ENCODE assay signal across 22 mouse cellular contexts in genomic region chr1:155750517-155751178, GRCm38 (mm10). TPM values are rescaled to one million over a fixed set of nuclear protein-coding genes. Genes with fewer than 3 reads are reported as not detected.
DNase-seq lines count a peak whose midpoint lies in the region; ATAC-seq and TF ChIP-seq lines count a peak whose summit lies in the region.
"Had no signal": no experiment of that assay in that cellular context is flagged by ENCODE, and none has a peak within 500 bp of the region (broad histone marks: within the 10 kb centered on the region; RNA-seq: fewer than 3 reads in every experiment).

No protein-coding gene starts in this region.

- peaks cover 75% of the 10 kb centered on the region for H3K27me3 ChIP-seq in kidney, embryonic 14.5 days (ENCODE audit: control insufficient read depth, insufficient read depth, low read length)
- peaks cover 95% of the 10 kb centered on the region for H3K27me3 ChIP-seq in midbrain, embryonic 13.5 days
- H3K27me3 ChIP-seq in midbrain, postnatal 0 days (ENCODE audit: insufficient read depth, low read length) = peaks cover 89% of the 10 kb centered on the region
- H3K27me3 ChIP-seq in cerebellum, adult 2 months (ENCODE audit: control insufficient read depth, insufficient read depth, low read length) = no peaks in the 10 kb centered on the region; the same call in 1 of the 2 replicates

- peaks cover 6% of the 10 kb centered on the region; the same call in 1 of the 2 replicates for H3K4me1 ChIP-seq in kidney, embryonic 14.5 days (ENCODE audit: control insufficient read depth, insufficient read depth, low read length)
- H3K4me1 ChIP-seq in midbrain, embryonic 13.5 days (replicated peaks) = peaks cover 6% of the 10 kb centered on the region; the same call in 1 of the 2 replicates
- no peaks in the 10 kb centered on the region for H3K4me1 ChIP-seq in midbrain, postnatal 0 days (ENCODE audit: insufficient read depth, low read length)
- H3K4me1 ChIP-seq in cerebellum, adult 2 months (ENCODE audit: control insufficient read depth, insufficient read depth, low read length) = no peaks in the 10 kb centered on the region

- TF ChIP-seq POLR2A in cerebellum, adult 2 months (IDR thresholded peaks at IDR 0.05; ENCODE audit: borderline replicate concordance, insufficient read depth, low read length) = no peak

- no peak overlapping the region for H3K9ac ChIP-seq in kidney, embryonic 14.5 days (ENCODE audit: low read depth, low read length)
- no peak overlapping the region for H3K9ac ChIP-seq in midbrain, embryonic 13.5 days (replicated peaks)
- H3K9ac ChIP-seq in midbrain, postnatal 0 days (replicated peaks; ENCODE audit: low read length, poor library complexity, severe bottlenecking) = no peak overlapping the region

- no peak overlapping the region for H3K4me2 ChIP-seq in kidney, embryonic 14.5 days (replicated peaks; ENCODE audit: low read depth, low read length)
- H3K4me2 ChIP-seq in midbrain, embryonic 13.5 days (replicated peaks) = no peak overlapping the region
- H3K4me2 ChIP-seq in midbrain, postnatal 0 days (ENCODE audit: low read depth, low read length, poor library complexity, severe bottlenecking) = no peak overlapping the region

- 5% methylated on average over 11 of the region's 11 CpGs for WGBS in kidney, embryonic 14.5 days
- 11% methylated on average over 11 of the region's 11 CpGs for WGBS in midbrain, embryonic 13.5 days
- 13% methylated on average over 11 of the region's 11 CpGs for WGBS in midbrain, postnatal 0 days
- WGBS in cerebellum, adult 2 months = 41% methylated on average over 11 of the region's 11 CpGs

- no peak overlapping the region for H3K4me3 ChIP-seq in kidney, embryonic 14.5 days (ENCODE audit: low read length)
- no peak overlapping the region for H3K4me3 ChIP-seq in midbrain, embryonic 13.5 days (replicated peaks)
- no peak overlapping the region for H3K4me3 ChIP-seq in midbrain, postnatal 0 days (ENCODE audit: low read depth, low read length)
- H3K4me3 ChIP-seq in cerebellum, adult 2 months (replicated peaks; ENCODE audit: insufficient read depth, low read depth, low read length) = no peak overlapping the region
- H3K4me3 ChIP-seq: left cerebral cortex, adult 2 months had no signal

- ATAC-seq in kidney, embryonic 14.5 days (ENCODE audit: low FRiP score, low TSS enrichment) = peak; percentile 95
- peak; percentile 58; the same call in 1 of the 2 replicates for ATAC-seq in midbrain, embryonic 13.5 days
- ATAC-seq in midbrain, postnatal 0 days (ENCODE audit: low FRiP score) = no peak
- ATAC-seq: forebrain, embryonic 14.5 days had no signal

- peak; percentile 78 for DNase-seq in embryo, embryonic 10 days (ENCODE audit: low spot score)
- DNase-seq in embryo, embryonic 9.5 days (ENCODE audit: extremely low spot score) = no peak
- no peak for DNase-seq in kidney, adult 9 months
- no peak for DNase-seq in midbrain, postnatal 0 days (ENCODE audit: low spot score)
- peak; percentile 60 for DNase-seq in retina, postnatal 1 day
- no peak for DNase-seq in cerebellum, adult 2 months
- DNase-seq: adrenal gland, adult 8-10 months; cerebellum, adult 9-10 months; heart, postnatal 14 days; lung, postnatal 14 days; right cerebral cortex, postnatal 25 days; thymus, postnatal 36 days had no signal

- no peak overlapping the region for H3K27ac ChIP-seq in kidney, embryonic 14.5 days (ENCODE audit: low read depth, low read length)
- no peak overlapping the region for H3K27ac ChIP-seq in midbrain, embryonic 13.5 days
- H3K27ac ChIP-seq in midbrain, postnatal 0 days (ENCODE audit: low read depth, low read length) = no peak overlapping the region
- no peak overlapping the region for H3K27ac ChIP-seq in cerebellum, adult 2 months (ENCODE audit: insufficient read depth, low read length)
- H3K27ac ChIP-seq: left cerebral cortex, adult 2 months had no signal

- no peak for TF ChIP-seq CTCF in midbrain, postnatal 0 days (IDR thresholded peaks at IDR 0.05)
- TF ChIP-seq CTCF in cerebellum, adult 2 months (IDR thresholded peaks at IDR 0.05; ENCODE audit: borderline replicate concordance, insufficient read depth, low read depth, low read length) = no peak

- H3K36me3 ChIP-seq in kidney, embryonic 14.5 days (ENCODE audit: control insufficient read depth, insufficient read depth, low read length) = no peaks in the 10 kb centered on the region
- no peaks in the 10 kb centered on the region for H3K36me3 ChIP-seq in midbrain, embryonic 13.5 days
- no peaks in the 10 kb centered on the region for H3K36me3 ChIP-seq in midbrain, postnatal 0 days (ENCODE audit: insufficient read depth, low read length)

- no peaks in the 10 kb centered on the region for H3K9me3 ChIP-seq in kidney, embryonic 14.5 days (ENCODE audit: control insufficient read depth, low read length)
- H3K9me3 ChIP-seq in midbrain, embryonic 13.5 days = no peaks in the 10 kb centered on the region
- no peaks in the 10 kb centered on the region for H3K9me3 ChIP-seq in midbrain, postnatal 0 days (ENCODE audit: low read length)

RNA-seq across cellular contexts. Expression of gene Lhx4, which starts 0.8 kb away (rescaled TPM):
- 0.08 TPM in 1 of 2 replicates, not detected in the other for polyA plus RNA-seq in kidney, embryonic 14.5 days (2014; fragmentation: Nextera tagmentation; extraction: Ambion mirVana)
- polyA plus RNA-seq in midbrain, embryonic 13.5 days (2015; fragmentation: Nextera tagmentation; extraction: Ambion mirVana) = 3.0 and 4.3 TPM in 2 replicates
- total RNA-seq in midbrain, postnatal 0 days (2014; rRNA removed) = 1.5 and 2.7 TPM in 2 replicates
- polyA plus RNA-seq in midbrain, postnatal 0 days (2015; fragmentation: Nextera tagmentation; extraction: Ambion mirVana) = 0.99 and 1.1 TPM in 2 replicates
- polyA plus RNA-seq in cerebellum, adult 2 months (2012; rRNA removed) = 0.55 and 1.0 TPM in 2 replicates
- total RNA-seq: gastrocnemius, adult 18-20 months; heart, adult 8-10 months; heart, postnatal 14 days; layer of hippocampus, adult 18-20 months; left cerebral cortex, adult 2 months; monocyte, adult 5-6 weeks had no signal
- polyA plus RNA-seq: forebrain, embryonic 14.5 days; limb, embryonic 14.5 days; liver, embryonic 16.5 days had no signal

Comparison
In these comparisons a context has a peak if more than half of its experiments do, and no peak if none do; other contexts are left out.
1. DNase-seq: peak in embryo, embryonic 10 days (single experiment) and retina, postnatal 1 day (single experiment); none in embryo, embryonic 9.5 days (single experiment), kidney, adult 9 months (single experiment), midbrain, postnatal 0 days (single experiment) and cerebellum, adult 2 months (0 of 2).